Mouse (Mus musculus) neutrophil, adult 83 days (primary cell): ENCODE data around the gene Gm43552. TPM values are rescaled to one million over a fixed set of nuclear protein-coding genes. Genes with fewer than 3 reads are reported as not detected.

Experiments
- total RNA-seq, 2 experiments: library from RNA; stranded (reverse); gene quantifications; one replicate each; pipeline ENCODE4 v1.2.4; 2023

The Gm43552 gene
- total RNA-seq, result not detected

DNA sequence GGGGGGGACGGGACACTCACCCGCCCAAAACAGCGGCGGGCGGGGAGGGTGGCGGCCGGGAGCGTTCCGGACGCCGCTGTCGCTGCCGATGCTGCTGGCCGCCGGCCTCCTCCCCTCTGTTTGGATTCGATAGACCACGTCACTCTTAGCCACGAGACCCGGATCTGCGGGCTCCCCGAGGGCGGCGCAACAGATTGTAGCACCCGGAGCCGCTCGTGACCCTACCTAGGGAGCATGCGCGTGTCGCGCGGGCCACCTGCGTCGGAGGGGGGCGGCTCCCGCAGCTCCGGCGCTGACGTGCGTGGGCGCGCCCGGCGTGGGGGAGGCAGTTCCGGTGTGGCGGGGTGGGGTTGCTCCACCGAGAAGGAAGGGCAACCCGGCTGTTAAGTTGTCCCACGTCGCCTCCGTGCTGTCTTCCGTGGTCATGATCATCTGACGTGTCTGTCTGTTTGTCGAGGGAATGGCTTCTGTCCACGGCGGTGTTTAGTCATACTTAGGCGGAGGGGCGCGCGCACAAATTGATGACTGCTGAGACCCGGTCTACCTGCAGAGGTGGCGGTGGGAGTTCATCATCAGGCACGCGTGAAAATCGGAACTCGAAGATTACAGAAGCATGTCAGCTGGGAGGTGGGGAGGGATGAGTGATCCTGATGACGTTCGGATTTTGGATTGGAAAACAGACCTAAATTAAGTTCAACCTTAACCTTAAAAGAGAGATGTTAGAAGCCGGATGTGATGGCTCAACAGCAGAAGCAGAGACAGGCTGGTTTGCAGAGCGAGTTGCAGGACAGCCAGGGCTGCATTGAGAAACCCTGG is at the start of gene Gm43552:
TSS of gene Gm43552 (minus strand) at position 118 of the 816 bp plus-strand sequence.

DNA sequence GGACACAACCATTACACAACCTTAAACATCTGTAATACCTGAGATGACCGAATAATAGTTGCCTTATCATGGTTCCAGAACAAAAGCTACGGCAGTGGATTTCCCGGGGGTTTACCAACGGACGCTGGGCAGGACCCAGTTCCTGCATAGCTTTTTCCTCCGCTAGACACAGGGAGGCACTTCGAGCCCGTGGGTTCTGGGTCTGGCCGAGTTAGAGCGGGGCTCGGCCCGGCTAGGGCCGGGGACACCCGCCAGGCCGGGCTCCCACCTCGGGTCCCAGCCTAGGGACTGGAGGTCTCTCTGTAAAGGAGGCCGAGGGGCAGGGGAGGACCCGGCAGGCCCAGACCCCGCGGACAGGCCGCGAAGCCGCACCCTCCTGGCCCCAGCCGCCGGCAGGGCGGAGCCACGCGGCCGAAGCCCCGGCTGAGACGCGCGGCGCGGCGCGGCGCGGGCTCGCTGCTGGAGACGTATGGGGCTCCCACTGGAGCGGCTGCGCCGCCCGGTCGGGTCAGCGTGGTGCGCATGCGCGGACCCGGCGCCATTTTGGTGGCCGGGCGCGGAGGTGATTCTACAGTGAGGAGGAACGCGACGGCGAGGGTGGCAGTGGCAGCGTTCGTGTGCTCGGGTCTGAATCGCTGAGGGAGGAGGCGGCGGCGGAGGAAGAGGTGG is 44.3 kb upstream of the Gm43552 start, which contains the start of the genes Smim14 and Ube2k:
TSS of gene Smim14 (minus strand) at position 434 of the 669 bp plus-strand sequence.
TSS of gene Ube2k (plus strand) at position 483 of the 669 bp plus-strand sequence.

GRCm38 (mm10) chr5:65435806-65436561 is 56.6 kb downstream of the Gm43552 start, which contains the start of gene Ugdh:
Gene Ugdh (minus strand): TSS chr5:65435949.

DNA sequence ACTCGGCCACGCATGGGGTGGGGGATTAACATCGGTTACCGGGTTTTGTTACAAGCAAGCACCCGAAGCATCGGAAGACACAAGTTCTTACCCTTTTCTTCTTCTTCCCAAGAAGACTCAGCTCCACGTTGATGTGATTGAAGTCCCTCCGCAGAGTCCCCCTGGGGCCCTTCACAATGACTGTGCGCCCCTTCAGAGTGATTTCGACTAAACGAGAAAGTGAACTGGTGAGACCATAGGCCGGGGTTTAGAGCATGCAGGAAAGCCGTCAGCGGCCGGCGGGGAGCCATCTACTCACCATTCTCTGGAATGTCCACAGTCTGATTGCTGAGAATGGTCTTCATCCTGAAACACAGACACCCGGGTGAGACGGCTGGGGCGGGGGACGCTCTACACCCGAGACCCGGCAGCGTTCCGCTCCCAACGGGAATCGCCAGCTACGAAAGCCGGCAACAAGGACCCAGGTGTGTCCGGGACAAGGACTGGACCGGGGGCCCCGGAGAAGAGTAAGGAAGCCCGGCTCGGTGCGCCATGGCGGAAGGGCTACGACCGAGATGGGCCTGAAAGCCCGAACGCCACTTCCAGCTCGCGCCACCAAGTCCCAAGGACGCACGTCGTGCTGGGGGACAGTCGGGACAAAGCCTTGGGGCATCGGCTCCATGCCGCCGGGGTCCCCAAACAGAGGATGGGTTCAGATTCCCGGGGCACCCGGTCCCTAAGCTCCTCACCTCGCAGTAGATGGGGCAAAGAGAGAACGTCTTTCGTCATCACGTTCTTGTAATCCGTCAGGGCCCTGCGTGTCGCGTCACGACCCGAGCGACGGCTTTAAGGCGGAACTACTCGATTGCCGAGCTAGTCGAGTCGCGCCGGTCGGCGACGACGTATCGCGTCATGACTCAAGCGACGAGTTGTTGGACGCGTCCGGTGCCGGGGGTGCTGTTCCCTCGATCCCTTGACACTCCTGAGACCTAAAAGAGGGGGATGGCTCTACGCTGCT is 101.7 kb downstream of the Gm43552 start, which contains the start of the genes Rpl9 and Lias:
TSS of gene Rpl9 (minus strand) at position 797 of the 997 bp plus-strand sequence.
TSS of gene Lias (plus strand) at position 850 of the 997 bp plus-strand sequence.

Other genes with a start within 250 kb of the Gm43552 start
- gene Rfc1, start 157.2 kb downstream of the Gm43552 start, total RNA-seq, result 10 to 100 TPM; 56.6 to 68.2 TPM
- gene Klb, start 144.5 kb downstream of the Gm43552 start, total RNA-seq, result not detected
- gene Rpl9, start 101.4 kb downstream of the Gm43552 start, total RNA-seq, result 100 to 1,000 TPM; 766 to 837 TPM
- gene Lias, start 101.3 kb downstream of the Gm43552 start, total RNA-seq, result 10 to 100 TPM; 22.1 to 26.1 TPM
- gene Ugdh, start 56.9 kb downstream of the Gm43552 start, total RNA-seq, result 10 to 100 TPM; 71.0 to 82.5 TPM
- 100 to 1,000 TPM; 168 TPM for gene Smim14, start 44.4 kb upstream of the Gm43552 start, total RNA-seq
- 10 to 100 TPM; 55.9 to 61.6 TPM for gene Ube2k, start 44.4 kb upstream of the Gm43552 start, total RNA-seq
- gene Pds5a, start 205.4 kb upstream of the Gm43552 start, total RNA-seq, result 100 to 1,000 TPM; 159 to 162 TPM